ENCODE assay signal across 8 mouse cellular contexts in the genomic region with DNA sequence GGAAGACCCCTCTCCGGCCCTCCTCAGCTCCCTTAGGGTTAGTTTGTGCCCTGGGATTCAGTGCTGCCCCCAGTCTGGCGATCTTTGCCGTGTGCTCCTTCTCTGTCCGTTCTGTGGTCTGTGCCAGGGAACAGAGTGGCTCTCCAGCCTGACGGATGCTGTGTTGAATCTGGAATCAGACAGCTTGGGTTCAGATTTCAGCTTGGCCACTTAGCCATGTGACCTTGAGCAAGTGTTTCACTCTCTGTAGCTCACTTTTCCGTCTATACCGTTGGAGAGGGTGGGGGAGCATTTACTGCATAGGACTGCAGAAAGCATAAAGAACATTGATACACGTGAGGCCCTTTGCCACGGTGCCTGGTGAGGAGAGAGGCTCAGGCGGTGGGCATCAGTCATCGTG. TPM values are rescaled to one million over a fixed set of nuclear protein-coding genes. Genes with fewer than 3 reads are reported as not detected.
DNase-seq lines count a peak whose midpoint lies in the region; ATAC-seq and TF ChIP-seq lines count a peak whose summit lies in the region.

No protein-coding gene starts in this region.

- peak overlapping the region; percentile 8; the same call in 1 of the 2 replicates for H3K27ac ChIP-seq in cerebellum, adult 2 months (ENCODE audit: insufficient read depth, low read length)
- 0 out of 2 replicates have a peak overlapping the region, but pooled peaks have one; percentile 3 for H3K27ac ChIP-seq in midbrain, embryonic 14.5 days (replicated peaks; ENCODE audit: low read depth, low read length)
- no peak overlapping the region for H3K27ac ChIP-seq in midbrain, embryonic 13.5 days
- peak overlapping the region; percentile 26; the same call in 1 of the 2 replicates for H3K27ac ChIP-seq in limb, embryonic 12.5 days
- no peak overlapping the region for H3K27ac ChIP-seq in liver, embryonic 11.5 days (ENCODE audit: low read depth, low read length)

- no peaks in the 10 kb centered on the region for H3K27me3 ChIP-seq in cerebellum, adult 2 months (ENCODE audit: control insufficient read depth, insufficient read depth, low read length)
- H3K27me3 ChIP-seq in midbrain, embryonic 14.5 days (ENCODE audit: control insufficient read depth, insufficient read depth, low read length): no peaks in the 10 kb centered on the region
- H3K27me3 ChIP-seq in midbrain, embryonic 13.5 days: peaks cover 8% of the 10 kb centered on the region; the same call in 1 of the 2 replicates
- H3K27me3 ChIP-seq in limb, embryonic 12.5 days: no peaks in the 10 kb centered on the region
- no peaks in the 10 kb centered on the region; the same call in 1 of the 2 replicates for H3K27me3 ChIP-seq in liver, embryonic 11.5 days (replicated peaks; ENCODE audit: control insufficient read depth, insufficient read depth, low read length)

- no peak for TF ChIP-seq POLR2A in cerebellum, adult 2 months (IDR thresholded peaks at IDR 0.05; ENCODE audit: borderline replicate concordance, insufficient read depth, low read length)

- peaks cover 44% of the 10 kb centered on the region for H3K4me1 ChIP-seq in cerebellum, adult 2 months (ENCODE audit: control insufficient read depth, insufficient read depth, low read length)
- H3K4me1 ChIP-seq in midbrain, embryonic 14.5 days (ENCODE audit: control insufficient read depth, insufficient read depth, low read length): peaks cover 25% of the 10 kb centered on the region
- peaks cover 49% of the 10 kb centered on the region for H3K4me1 ChIP-seq in midbrain, embryonic 13.5 days (replicated peaks)
- H3K4me1 ChIP-seq in limb, embryonic 12.5 days (replicated peaks): peaks cover 67% of the 10 kb centered on the region
- H3K4me1 ChIP-seq in liver, embryonic 11.5 days (replicated peaks; ENCODE audit: control insufficient read depth, insufficient read depth, low read length): peaks cover 47% of the 10 kb centered on the region

- H3K36me3 ChIP-seq in midbrain, embryonic 14.5 days (ENCODE audit: control insufficient read depth, insufficient read depth, low read length): no peaks in the 10 kb centered on the region
- no peaks in the 10 kb centered on the region for H3K36me3 ChIP-seq in midbrain, embryonic 13.5 days
- no peaks in the 10 kb centered on the region for H3K36me3 ChIP-seq in limb, embryonic 12.5 days
- no peaks in the 10 kb centered on the region for H3K36me3 ChIP-seq in liver, embryonic 11.5 days (ENCODE audit: control insufficient read depth, insufficient read depth, low read length)

- no peaks in the 10 kb centered on the region for H3K9me3 ChIP-seq in midbrain, embryonic 14.5 days (ENCODE audit: control insufficient read depth, low read length)
- no peaks in the 10 kb centered on the region for H3K9me3 ChIP-seq in midbrain, embryonic 13.5 days
- H3K9me3 ChIP-seq in limb, embryonic 12.5 days: no peaks in the 10 kb centered on the region
- H3K9me3 ChIP-seq in liver, embryonic 11.5 days (ENCODE audit: control insufficient read depth, low read length): no peaks in the 10 kb centered on the region

- 48% methylated on average over 11 of the region's 11 CpGs for WGBS in cerebellum, adult 2 months
- 75% methylated on average over 11 of the region's 11 CpGs for WGBS in midbrain, embryonic 14.5 days
- 75% methylated on average over 11 of the region's 11 CpGs for WGBS in midbrain, embryonic 13.5 days
- WGBS in limb, embryonic 12.5 days: 58% methylated on average over 11 of the region's 11 CpGs
- WGBS in liver, embryonic 11.5 days: 68% methylated on average over 11 of the region's 11 CpGs

- H3K4me2 ChIP-seq in midbrain, embryonic 14.5 days (ENCODE audit: low read length): no peak overlapping the region
- H3K4me2 ChIP-seq in midbrain, embryonic 13.5 days (replicated peaks): no peak overlapping the region
- no peak overlapping the region for H3K4me2 ChIP-seq in limb, embryonic 12.5 days
- H3K4me2 ChIP-seq in liver, embryonic 11.5 days: no peak overlapping the region

- no peak overlapping the region for H3K4me3 ChIP-seq in cerebellum, adult 2 months (replicated peaks; ENCODE audit: insufficient read depth, low read depth, low read length)
- no peak overlapping the region for H3K4me3 ChIP-seq in midbrain, embryonic 14.5 days (replicated peaks; ENCODE audit: low read depth, low read length)
- no peak overlapping the region for H3K4me3 ChIP-seq in midbrain, embryonic 13.5 days (replicated peaks)
- no peak overlapping the region for H3K4me3 ChIP-seq in limb, embryonic 12.5 days (replicated peaks)
- H3K4me3 ChIP-seq in liver, embryonic 11.5 days (ENCODE audit: low read depth, low read length): no peak overlapping the region

- no peak overlapping the region for H3K9ac ChIP-seq in midbrain, embryonic 14.5 days (replicated peaks; ENCODE audit: low read length)
- H3K9ac ChIP-seq in midbrain, embryonic 13.5 days (replicated peaks): no peak overlapping the region
- H3K9ac ChIP-seq in limb, embryonic 12.5 days (replicated peaks): no peak overlapping the region
- no peak overlapping the region for H3K9ac ChIP-seq in liver, embryonic 11.5 days (ENCODE audit: low read depth, low read length)

- no peak for ATAC-seq in midbrain, embryonic 14.5 days (ENCODE audit: low FRiP score, low TSS enrichment)
- no peak for ATAC-seq in midbrain, embryonic 13.5 days
- ATAC-seq in limb, embryonic 12.5 days (ENCODE audit: insufficient number of reproducible peaks, insufficient read depth, low FRiP score, low TSS enrichment, low read depth): no peak
- no peak for ATAC-seq in liver, embryonic 11.5 days (replicated peaks; ENCODE audit: low FRiP score)

- DNase-seq in cerebellum, adult 2 months: no peak
- DNase-seq in cerebellum, adult 11 months: no peak
- DNase-seq in midbrain, embryonic 14.5 days: no peak
- no peak for DNase-seq in urinary bladder, adult 2 months (ENCODE audit: low spot score)
- no peak for DNase-seq in right cerebral cortex, postnatal 4 days
- DNase-seq in liver, embryonic 11.5 days (ENCODE audit: low spot score): no peak

- TF ChIP-seq CTCF in cerebellum, adult 2 months (IDR thresholded peaks at IDR 0.05; ENCODE audit: borderline replicate concordance, insufficient read depth, low read depth, low read length): no peak

RNA-seq across cellular contexts. Expression of a gene that starts 44.8 kb away (rescaled TPM):
- 90.0 and 90.4 TPM in 2 replicates for polyA plus RNA-seq in cerebellum, adult 2 months (2012; rRNA removed)
- 67.9 and 70.0 TPM in 2 replicates for polyA plus RNA-seq in midbrain, embryonic 14.5 days (2014; fragmentation: Nextera tagmentation; extraction: Ambion mirVana)
- polyA plus RNA-seq in midbrain, embryonic 13.5 days (2015; fragmentation: Nextera tagmentation; extraction: Ambion mirVana): 68.6 and 69.8 TPM in 2 replicates
- polyA plus RNA-seq in limb, embryonic 12.5 days (2016; fragmentation: Nextera tagmentation; extraction: Ambion mirVana): 53.2 and 59.5 TPM in 2 replicates
- 77.3 and 83.9 TPM in 2 replicates for polyA plus RNA-seq in urinary bladder, adult 2 months (2012; rRNA removed)
- polyA plus RNA-seq in liver, embryonic 11.5 days (2014; fragmentation: Nextera tagmentation; extraction: Ambion mirVana): 73.7 and 79.5 TPM in 2 replicates

Comparison
In these comparisons a context has a peak if more than half of its experiments do, and no peak if none do; other contexts are left out.
1. H3K27ac ChIP-seq: peak in cerebellum, adult 2 months (single experiment), midbrain, embryonic 14.5 days (single experiment) and limb, embryonic 12.5 days (single experiment); none in midbrain, embryonic 13.5 days (single experiment) and liver, embryonic 11.5 days (single experiment).